Mouse (Mus musculus) heart, adult 11 months (tissue): ENCODE measurements at regions not wholly inside any gene's neighbourhood (a gene's known extent, or its start where the extent isn't known, plus 50 kb on each side); places are given as distances from the start of the nearest gene placed in this dataset.
A peak's percentile ranks its signal among the peaks of the same experiment; 100 is the strongest.

Source experiments
- DNase-seq: peaks from one replicate; pipeline ENCODE4 v3.0.0; 2022

DNA sequence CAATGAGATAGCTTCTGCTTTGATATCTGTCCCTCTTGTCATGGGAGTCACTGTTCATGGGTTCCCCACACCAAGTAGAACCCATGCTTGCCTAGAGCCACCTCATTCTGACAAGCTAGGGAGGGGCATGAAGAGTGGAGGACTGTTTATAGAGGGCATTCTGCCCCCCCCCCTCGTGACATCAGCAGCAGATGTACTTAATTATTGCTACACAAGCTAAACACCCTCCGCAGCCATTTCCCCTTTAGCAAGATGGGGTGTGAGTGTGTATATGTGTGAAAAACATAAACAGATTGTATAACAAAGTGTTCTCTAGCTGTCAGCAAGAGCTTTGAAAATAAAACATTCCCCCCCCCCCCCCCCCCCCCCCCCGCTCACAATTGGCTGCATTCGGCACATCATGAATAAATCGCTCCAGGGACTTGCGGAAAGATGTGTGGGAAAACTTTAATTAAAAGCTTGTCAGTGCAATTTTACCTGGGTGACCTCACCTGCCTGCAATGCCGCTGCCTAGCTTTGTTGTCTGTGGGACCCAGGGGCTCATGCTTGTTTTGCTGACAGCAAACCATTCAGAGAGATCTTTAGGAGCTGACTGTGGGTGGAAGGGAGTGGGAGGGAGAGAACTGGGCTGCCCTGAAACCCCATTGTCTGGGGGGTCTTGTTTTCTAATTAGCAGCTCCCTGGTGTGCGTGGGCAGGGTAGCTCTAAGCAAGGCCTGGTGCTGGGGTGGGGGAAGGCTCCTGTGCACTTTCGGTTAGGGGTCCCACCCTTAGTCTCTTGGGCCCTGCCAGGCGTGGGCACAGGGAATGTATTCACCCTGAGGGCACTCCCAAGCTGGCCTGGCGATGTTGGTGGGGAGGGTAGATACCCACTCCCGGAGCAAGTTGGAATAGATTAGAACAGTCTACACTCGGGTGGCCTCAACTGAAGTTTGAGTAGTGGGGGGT lies 63.4 kb downstream of the Irx2 start:
- peak; percentile 84 for DNase-seq

DNA sequence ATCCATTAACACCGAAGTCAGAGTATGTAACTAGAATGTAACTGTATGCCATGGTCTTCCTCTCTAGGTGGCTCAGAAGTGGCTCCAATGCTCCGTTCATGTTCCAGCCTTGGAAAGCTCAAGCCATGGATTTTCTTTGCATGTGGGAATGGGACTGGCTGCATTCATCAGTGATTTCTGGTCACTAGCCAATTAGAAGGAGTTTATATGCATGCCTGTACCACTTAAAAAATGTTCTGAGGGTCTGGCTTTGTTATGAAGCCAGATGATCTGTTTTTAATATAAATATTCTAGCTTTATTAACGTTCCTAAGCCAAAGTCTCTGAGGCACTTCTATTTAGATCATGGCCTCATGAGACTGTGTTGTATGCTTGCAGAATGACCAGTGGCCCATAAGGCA lies 78.8 kb downstream of the Irx2 start:
- DNase-seq = peak; percentile 15

GRCm38 (mm10) chr13:72708728-72709127 lies 80.1 kb downstream of the Irx2 start:
- DNase-seq = no peak

DNA sequence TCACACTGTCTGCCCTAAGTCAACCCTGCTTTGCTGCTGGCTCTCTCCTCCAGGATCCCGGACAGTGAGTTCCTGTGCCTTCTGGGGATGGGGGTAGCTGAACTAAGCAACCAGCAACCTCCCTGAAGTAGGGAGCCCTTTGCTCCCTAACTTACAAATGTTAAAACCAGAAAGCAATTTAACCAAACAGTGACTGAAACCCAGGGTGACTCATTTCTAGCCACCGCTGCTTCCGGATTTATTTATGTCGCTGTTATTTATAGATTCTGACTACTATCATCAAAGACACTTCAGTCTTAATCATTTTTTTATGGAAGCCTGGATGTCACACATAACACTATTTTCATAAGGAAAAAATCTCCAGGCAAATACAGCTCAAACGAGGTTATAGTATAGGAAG lies 81.4 kb downstream of the Irx2 start:
- no peak for DNase-seq

GRCm38 (mm10) chr13:72711136-72711535 lies 82.5 kb downstream of the Irx2 start:
- DNase-seq = no peak

- no peak for DNase-seq
Observed at GRCm38 (mm10) chr13:72711842-72712330, 83.3 kb downstream of the Irx2 start.

DNA sequence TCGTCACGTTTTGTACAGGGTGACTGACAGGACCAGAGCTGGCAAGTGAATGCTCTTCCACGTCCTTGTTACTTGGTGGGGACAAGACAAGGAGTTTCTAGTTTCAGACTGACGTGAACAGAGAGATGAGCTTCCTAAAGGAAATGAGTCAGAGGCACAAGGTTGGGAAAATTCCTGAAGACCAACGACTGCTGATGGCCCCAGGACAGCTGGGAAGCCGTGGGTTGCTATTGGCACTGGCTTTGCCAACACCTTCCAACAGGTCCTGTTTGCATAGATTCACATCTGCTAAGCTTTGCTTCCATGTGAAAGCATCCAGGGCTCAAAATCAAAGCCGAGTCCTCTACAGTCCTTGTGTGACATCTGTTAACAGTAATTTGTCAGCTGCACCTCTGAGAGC lies 86.2 kb downstream of the Irx2 start:
- peak; percentile 50 for DNase-seq

GRCm38 (mm10) chr13:72715959-72716680 lies 87.5 kb downstream of the Irx2 start:
- DNase-seq = peak; percentile 37

- DNase-seq = peak; percentile 67
Observed at GRCm38 (mm10) chr13:72727126-72727525, 98.5 kb downstream of the Irx2 start.

DNA sequence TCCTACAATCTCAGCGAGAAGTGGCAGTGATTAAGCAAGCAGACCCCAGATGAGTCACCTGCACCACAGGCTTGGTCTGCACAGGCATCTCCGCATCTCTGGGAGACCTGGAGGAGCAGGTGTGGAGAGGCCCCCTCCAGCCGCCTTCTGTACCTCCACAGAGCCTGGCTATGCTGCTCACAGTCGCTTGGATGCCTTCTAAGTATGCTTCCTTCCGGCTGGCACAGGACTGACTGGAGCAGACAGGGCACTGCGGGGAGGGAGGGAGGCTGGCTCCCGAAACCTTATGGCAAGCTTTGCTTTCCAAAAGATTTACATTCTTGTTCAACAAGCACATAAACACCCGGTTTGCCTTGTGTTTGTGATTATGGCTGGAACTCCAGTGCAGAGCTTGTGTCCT lies 107.3 kb downstream of the Irx2 start:
- peak; percentile 78 for DNase-seq

- DNase-seq = peak; percentile 86
Observed at GRCm38 (mm10) chr13:72736992-72737391, 108.4 kb downstream of the Irx2 start.

- no peak for DNase-seq
Observed at GRCm38 (mm10) chr13:72747187-72747586, 118.6 kb downstream of the Irx2 start.

- peak; percentile 39 for DNase-seq
Observed at GRCm38 (mm10) chr13:72755036-72755435, 126.4 kb downstream of the Irx2 start.

DNA sequence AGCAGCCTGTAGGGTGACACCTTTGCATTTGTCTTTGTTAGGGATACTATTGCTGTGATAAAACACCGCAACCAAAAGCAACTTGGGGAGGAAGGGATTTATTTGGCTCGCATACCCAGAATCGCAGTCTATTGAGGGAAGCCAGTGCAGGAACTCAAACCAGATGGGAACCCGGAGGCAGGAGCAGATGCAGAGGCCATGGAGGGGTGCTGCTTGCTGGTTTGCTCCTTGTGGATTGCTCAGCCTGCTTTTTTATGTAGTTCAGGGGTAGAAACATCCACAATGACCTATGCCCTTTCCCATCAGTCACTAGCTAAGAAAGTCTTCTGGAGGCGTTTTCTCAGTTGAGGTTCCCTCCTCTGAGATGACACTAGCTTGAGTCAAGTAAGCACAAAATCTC lies 133.9 kb downstream of the Irx2 start:
- peak; percentile 76 for DNase-seq

GRCm38 (mm10) chr13:72763337-72763736 lies 134.7 kb downstream of the Irx2 start:
- peak; percentile 49 for DNase-seq

DNA sequence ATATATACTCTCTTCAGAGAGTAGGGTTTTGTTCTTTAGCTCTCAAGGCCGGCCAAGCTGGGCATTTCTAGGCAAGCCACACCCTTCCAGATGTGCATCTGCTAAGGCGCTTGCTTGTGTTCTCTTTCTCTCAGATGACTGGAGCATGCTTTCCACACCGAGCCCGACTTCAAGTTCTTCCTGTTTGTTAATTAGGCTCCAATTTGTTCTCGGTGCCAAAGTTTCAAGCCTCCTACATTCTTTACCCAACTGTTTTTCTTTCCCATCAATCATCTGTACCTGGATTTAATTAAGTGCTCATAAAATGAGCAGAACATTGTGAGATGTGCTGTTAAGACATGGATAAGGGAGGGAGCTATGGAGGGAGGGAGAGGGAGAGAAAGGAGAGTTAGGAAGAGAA lies 138.7 kb downstream of the Irx2 start:
- peak; percentile 6 for DNase-seq

- DNase-seq = peak; percentile 80
Observed at GRCm38 (mm10) chr13:72769007-72769595, 140.5 kb downstream of the Irx2 start.

DNA sequence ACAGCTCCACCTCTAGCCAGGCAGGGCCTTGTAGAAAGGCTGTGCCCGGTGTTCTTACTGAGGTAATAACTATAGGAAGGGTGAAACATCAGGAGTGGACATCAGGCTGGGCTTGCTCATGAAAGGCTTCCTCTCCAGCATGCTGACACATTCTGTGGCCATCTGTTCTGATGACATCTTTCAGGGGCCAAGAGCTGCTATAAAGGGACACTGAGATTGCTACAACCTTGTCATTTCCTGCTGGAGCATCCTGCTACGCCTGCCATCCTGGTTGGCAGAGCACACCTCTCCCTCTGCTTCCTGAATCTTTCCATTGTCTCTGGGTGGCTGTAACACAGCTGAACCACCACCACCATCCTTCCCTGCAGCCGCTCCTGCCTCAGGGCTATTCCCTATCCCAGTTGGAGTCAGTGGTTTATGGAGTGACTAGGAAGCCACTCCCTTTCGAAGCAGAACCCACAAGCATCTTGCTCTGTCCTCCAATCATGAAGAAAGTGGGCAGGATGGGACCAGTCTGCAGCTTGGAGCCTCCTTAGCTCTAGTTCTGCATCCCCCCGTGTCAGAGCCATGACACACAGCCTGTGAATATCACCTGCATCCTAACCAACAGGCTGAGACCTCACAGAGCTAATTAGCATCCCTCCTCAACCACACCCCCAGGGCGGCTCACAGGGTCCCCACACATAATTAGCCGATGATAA lies 154.6 kb downstream of the Irx2 start:
- DNase-seq = peak; percentile 73

GRCm38 (mm10) chr13:72783727-72784070 lies 155.1 kb downstream of the Irx2 start:
- peak; percentile 83 for DNase-seq

GRCm38 (mm10) chr13:72792695-72793094 lies 164.1 kb downstream of the Irx2 start:
- no peak for DNase-seq

- DNase-seq = peak; percentile 60
Observed at GRCm38 (mm10) chr13:72800021-72800420, 171.4 kb downstream of the Irx2 start.

- no peak for DNase-seq
Observed at GRCm38 (mm10) chr13:72800546-72800945, 171.9 kb downstream of the Irx2 start.

DNA sequence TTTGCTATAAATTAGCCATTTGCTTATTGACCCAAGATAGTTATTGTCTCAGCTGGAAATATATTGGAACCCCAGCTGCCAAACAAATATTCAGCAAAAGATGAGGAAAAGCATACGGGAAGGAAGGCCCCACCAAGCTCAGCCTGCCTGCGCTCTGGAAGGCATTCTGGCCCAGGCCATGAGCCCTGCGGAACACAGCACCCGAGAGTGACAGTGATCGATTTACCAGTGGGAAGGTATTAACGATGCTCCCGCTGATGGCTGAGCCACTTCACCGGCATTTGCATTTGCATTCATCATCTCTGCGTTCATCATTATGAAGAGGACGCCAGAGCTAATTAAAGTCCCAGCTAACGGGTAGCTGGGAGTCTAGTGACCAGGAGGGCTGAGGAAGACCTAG lies 174.8 kb downstream of the Irx2 start:
- DNase-seq = peak; percentile 70
